Mouse (Mus musculus) macrophage (primary cell): ENCODE data around the gene Mapkap1. TPM values are rescaled to one million over a fixed set of nuclear protein-coding genes. Genes with fewer than 3 reads are reported as not detected.

Experiments
- H3K27ac ChIP-seq: fragments of 350-480 bp; formaldehyde crosslinking; 2 replicates; pipeline ENCODE4 v1.9.0; 2021
- H3K36me3 ChIP-seq: fragments of 350-480 bp; formaldehyde crosslinking; 2 replicates; pipeline ENCODE4 v1.9.0; 2021; ENCODE audit errors: inconsistent target
- H3K4me3 ChIP-seq: fragments of 350-480 bp; formaldehyde crosslinking; 2 replicates; pipeline ENCODE4 v1.9.0; 2021; ENCODE audit errors: inconsistent target
- H3K79me2 ChIP-seq: fragments of 350-480 bp; formaldehyde crosslinking; 2 replicates; pipeline ENCODE4 v1.9.0; 2021; ENCODE audit errors: inconsistent target
- WGBS: methylation state at CpG from one replicate; pipeline ENCODE4 v1.1.7; 2026; ENCODE audit warnings: inconsistent platforms; ENCODE audit not compliant: missing documents; 5-methylcytosine and 5-hydroxymethylcytosine counted together
- polyA plus RNA-seq: library from polyadenylated mRNA; stranded (reverse); fragments of 250-400 nt; gene quantifications from 3 replicates; pipeline ENCODE4 v1.2.4, GENCODE M21; 2018; ENCODE audit warnings: inconsistent platforms

Mapkap1 gene
- polyA plus RNA-seq, 1 experiment from 2014 or later = 49.6 TPM

GRCm38 (mm10) chr2:34531801-34532298, 125.3 kb downstream of the Mapkap1 start:
- WGBS = 93% methylated on average over 3 of the region's 3 CpGs
- Histone ChIP-seq H3K4me3 (no peak overlapping the region), H3K27ac (no peak overlapping the region)

GRCm38 (mm10) chr2:34532394-34532793, 125.8 kb downstream of the Mapkap1 start:
- Histone ChIP-seq H3K4me3 (no peak overlapping the region), H3K27ac (no peak overlapping the region), H3K36me3 (no peaks in the 10 kb centered on the region), H3K79me2 (no peaks in the 10 kb centered on the region)
- 100% methylated on average over 1 of the region's 1 CpGs for WGBS

More at GRCm38 (mm10) chr2:34531801-34532298, 125.3 kb downstream of the Mapkap1 start:
- H3K36me3 ChIP-seq = no peaks in the 10 kb centered on the region
- H3K79me2 ChIP-seq = no peaks in the 10 kb centered on the region

GRCm38 (mm10) chr2:34533281-34533680, 126.7 kb downstream of the Mapkap1 start:
- no peaks in the 10 kb centered on the region for H3K79me2 ChIP-seq
- no peak overlapping the region for H3K27ac ChIP-seq
- no peaks in the 10 kb centered on the region for H3K36me3 ChIP-seq
- H3K4me3 ChIP-seq = no peak overlapping the region

- no peaks in the 10 kb centered on the region for H3K36me3 ChIP-seq
- 98% methylated on average over 12 of the region's 12 CpGs for WGBS
- H3K79me2 ChIP-seq = no peaks in the 10 kb centered on the region
- no peak overlapping the region for H3K4me3 ChIP-seq
- no peak overlapping the region for H3K27ac ChIP-seq
Measured at GRCm38 (mm10) chr2:34534996-34535395, 128.4 kb downstream of the Mapkap1 start.

GRCm38 (mm10) chr2:34537356-34537755, 130.8 kb downstream of the Mapkap1 start:
- Histone ChIP-seq H3K27ac (no peak overlapping the region), H3K79me2 (no peaks in the 10 kb centered on the region), H3K36me3 (no peaks in the 10 kb centered on the region), H3K4me3 (no peak overlapping the region)
- WGBS = 95% methylated on average over 3 of the region's 3 CpGs

- Histone ChIP-seq H3K27ac (no peak overlapping the region), H3K4me3 (no peak overlapping the region), H3K79me2 (no peaks in the 10 kb centered on the region), H3K36me3 (no peaks in the 10 kb centered on the region)
- 90% methylated on average over 7 of the region's 7 CpGs for WGBS
Measured at GRCm38 (mm10) chr2:34543581-34543980, 137.0 kb downstream of the Mapkap1 start.

GRCm38 (mm10) chr2:34544021-34544420, 137.4 kb downstream of the Mapkap1 start:
- Histone ChIP-seq H3K79me2 (no peaks in the 10 kb centered on the region), H3K36me3 (no peaks in the 10 kb centered on the region), H3K4me3 (no peak overlapping the region), H3K27ac (no peak overlapping the region)
- 96% methylated on average over 3 of the region's 3 CpGs for WGBS

- no peaks in the 10 kb centered on the region for H3K36me3 ChIP-seq
- H3K27ac ChIP-seq = no peak overlapping the region
- no peak overlapping the region for H3K4me3 ChIP-seq
- WGBS = 95% methylated on average over 13 of the region's 13 CpGs
- no peaks in the 10 kb centered on the region for H3K79me2 ChIP-seq
Measured at GRCm38 (mm10) chr2:34544646-34545395, 138.2 kb downstream of the Mapkap1 start.

- WGBS = 80% methylated on average over 3 of the region's 3 CpGs
- Histone ChIP-seq H3K27ac (no peak overlapping the region), H3K4me3 (no peak overlapping the region), H3K36me3 (no peaks in the 10 kb centered on the region), H3K79me2 (no peaks in the 10 kb centered on the region)
Measured at GRCm38 (mm10) chr2:34546176-34546677, 139.7 kb downstream of the Mapkap1 start.

GRCm38 (mm10) chr2:34547516-34547915, 140.9 kb downstream of the Mapkap1 start:
- H3K36me3 ChIP-seq = no peaks in the 10 kb centered on the region
- H3K27ac ChIP-seq = no peak overlapping the region
- no peak overlapping the region for H3K4me3 ChIP-seq
- no peaks in the 10 kb centered on the region for H3K79me2 ChIP-seq
- WGBS = 99% methylated on average over 4 of the region's 4 CpGs

- WGBS = 95% methylated on average over 5 of the region's 5 CpGs
- H3K27ac ChIP-seq = no peak overlapping the region
- H3K4me3 ChIP-seq = no peak overlapping the region
- H3K79me2 ChIP-seq = no peaks in the 10 kb centered on the region
- no peaks in the 10 kb centered on the region for H3K36me3 ChIP-seq
Measured at GRCm38 (mm10) chr2:34548961-34549360, 142.4 kb downstream of the Mapkap1 start.

GRCm38 (mm10) chr2:34549469-34549868, 142.9 kb downstream of the Mapkap1 start:
- H3K4me3 ChIP-seq = no peak overlapping the region
- WGBS = 94% methylated on average over 7 of the region's 7 CpGs
- no peaks in the 10 kb centered on the region for H3K79me2 ChIP-seq
- no peak overlapping the region for H3K27ac ChIP-seq
- H3K36me3 ChIP-seq = no peaks in the 10 kb centered on the region

GRCm38 (mm10) chr2:34552772-34553171, 146.2 kb downstream of the Mapkap1 start:
- no peak overlapping the region for H3K27ac ChIP-seq
- no peaks in the 10 kb centered on the region for H3K79me2 ChIP-seq
- H3K36me3 ChIP-seq = no peaks in the 10 kb centered on the region
- no peak overlapping the region for H3K4me3 ChIP-seq
- WGBS = 90% methylated on average over 2 of the region's 2 CpGs

GRCm38 (mm10) chr2:34553580-34554231, 147.1 kb downstream of the Mapkap1 start:
- Histone ChIP-seq H3K27ac (no peak overlapping the region), H3K4me3 (no peak overlapping the region), H3K36me3 (no peaks in the 10 kb centered on the region), H3K79me2 (no peaks in the 10 kb centered on the region)
- WGBS = 91% methylated on average over 5 of the region's 6 CpGs

GRCm38 (mm10) chr2:34560146-34560545, 153.6 kb downstream of the Mapkap1 start:
- H3K4me3 ChIP-seq = no peak overlapping the region
- no peak overlapping the region for H3K27ac ChIP-seq
- H3K79me2 ChIP-seq = no peaks in the 10 kb centered on the region
- no peaks in the 10 kb centered on the region for H3K36me3 ChIP-seq
- WGBS = 84% methylated on average over 5 of the region's 5 CpGs
